Mouse (Mus musculus): ENCODE data around the gene Fam120b. TPM values are rescaled to one million over a fixed set of nuclear protein-coding genes. Genes with fewer than 3 reads are reported as not detected.

Gene Fam120b
- total and polyA plus RNA-seq, 3 experiments, result 8.5 to 21.8 (median 19.8) TPM

GRCm38 (mm10) chr17:15379741-15380526 lies 16.1 kb upstream of the Fam120b start:
- no peak for DNase-seq

- DNase-seq, result peak; percentile 80
Measured at GRCm38 (mm10) chr17:15380641-15381051, 15.4 kb upstream of the Fam120b start.

- DNase-seq, result no peak
Measured at GRCm38 (mm10) chr17:15381092-15381860, 14.7 kb upstream of the Fam120b start.

- DNase-seq, result no peak
Measured at GRCm38 (mm10) chr17:15381869-15382660, 13.9 kb upstream of the Fam120b start.

- DNase-seq, result no peak
Measured at GRCm38 (mm10) chr17:15383360-15383759, 12.6 kb upstream of the Fam120b start.

GRCm38 (mm10) chr17:15388892-15389291 lies 7.1 kb upstream of the Fam120b start:
- no peak for DNase-seq

GRCm38 (mm10) chr17:15389356-15389755 lies 6.6 kb upstream of the Fam120b start:
- DNase-seq, result no peak

GRCm38 (mm10) chr17:15401716-15402115 lies 5.7 kb downstream of the Fam120b start:
- DNase-seq, result no peak

- no peak for DNase-seq
Measured at GRCm38 (mm10) chr17:15406576-15406975, 10.6 kb downstream of the Fam120b start.

- no peak for DNase-seq
Measured at GRCm38 (mm10) chr17:15409261-15409660, 13.3 kb downstream of the Fam120b start.

- no peak for DNase-seq
Measured at GRCm38 (mm10) chr17:15410861-15411260, 14.9 kb downstream of the Fam120b start.

- DNase-seq, result no peak
Measured at GRCm38 (mm10) chr17:15416596-15417215, 20.7 kb downstream of the Fam120b start.

- DNase-seq, result no peak
Measured at GRCm38 (mm10) chr17:15419534-15419933, 23.5 kb downstream of the Fam120b start.

- no peak for DNase-seq
Measured at GRCm38 (mm10) chr17:15420021-15420603, 24.1 kb downstream of the Fam120b start.

- DNase-seq, result no peak
Measured at GRCm38 (mm10) chr17:15421446-15421845, 25.4 kb downstream of the Fam120b start.

GRCm38 (mm10) chr17:15422666-15423065 lies 26.7 kb downstream of the Fam120b start:
- no peak for DNase-seq

- DNase-seq, result peak; percentile 40
Measured at GRCm38 (mm10) chr17:15423080-15423765, 27.2 kb downstream of the Fam120b start.

GRCm38 (mm10) chr17:15425931-15426330 lies 29.9 kb downstream of the Fam120b start:
- DNase-seq, result no peak

GRCm38 (mm10) chr17:15429451-15429850 lies 33.4 kb downstream of the Fam120b start:
- no peak for DNase-seq

GRCm38 (mm10) chr17:15429937-15430336 lies 33.9 kb downstream of the Fam120b start:
- peak; percentile 29 for DNase-seq

GRCm38 (mm10) chr17:15431021-15431514 lies 35.1 kb downstream of the Fam120b start:
- DNase-seq, result no peak

All from adrenal gland, adult 2 months (tissue).